Mouse (Mus musculus) heart, postnatal 0 days (tissue): ENCODE data around the gene Litaf.

ENCODE experiments used
- CTCF ChIP-seq: IDR thresholded peaks from 2 replicates; pipeline ENCODE4 v1.5.1; 2016; ENCODE audit warnings: antibody characterized with exemption, control low read depth, low read depth
- EP300 ChIP-seq: IDR thresholded peaks from 2 replicates; pipeline ENCODE4 v1.6.1; 2016; ENCODE audit warnings: antibody characterized with exemption, low read depth

DNA sequence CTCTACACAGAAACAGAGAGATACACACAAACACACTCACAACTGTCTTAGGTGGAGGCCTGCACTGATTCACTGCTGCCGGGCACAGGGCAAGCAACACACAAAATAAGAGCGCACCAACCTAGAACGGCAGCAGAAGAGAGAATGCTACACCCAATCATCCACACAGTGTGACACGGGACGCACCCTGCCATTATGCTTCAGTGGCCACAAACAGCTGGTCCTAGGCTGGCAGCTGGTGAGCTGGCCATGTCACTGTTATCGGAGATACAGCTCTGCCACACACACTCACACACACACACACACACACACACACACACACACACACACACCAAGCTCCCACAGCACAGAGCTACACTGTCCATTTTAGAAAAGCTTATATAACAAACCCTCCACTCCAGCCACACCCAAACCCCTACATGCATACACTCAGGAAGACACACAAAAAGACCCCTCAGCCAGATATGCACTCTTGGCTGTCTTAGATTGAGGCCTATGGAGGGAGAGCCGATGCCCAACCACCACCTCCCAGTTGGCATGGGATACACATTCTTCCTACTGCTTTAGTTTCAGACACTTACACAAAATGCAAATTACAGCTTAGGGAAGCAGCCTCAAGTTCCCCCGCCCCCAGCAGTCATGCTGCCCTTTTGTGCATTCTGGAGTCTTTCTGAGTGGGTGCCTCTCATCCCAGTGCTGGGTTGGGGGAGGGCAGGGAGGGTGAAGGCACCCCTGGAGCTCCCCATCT, 108.8 kb downstream of the Litaf start:
- no peak for TF ChIP-seq EP300
- TF ChIP-seq CTCF: no peak
